Mouse (Mus musculus) cerebellum, postnatal 10 days (tissue): ENCODE results near the gene Gstz1.
"Not testable (repeated sequence)": the region's sequence is repeated elsewhere in the genome, so short reads cannot be mapped to it uniquely, and the experiment has no call there.

Source experiments
- DNase-seq, 2 experiments: peaks; one replicate each; pipeline ENCODE4 v3.0.0; 2021; ENCODE audit warnings: mixed read lengths in 2 of 2

Gene Gstz1

GRCm38 (mm10) chr12:87146966-87147365 lies at the start of gene Gstz1:
Gstz1 (plus strand) TSS chr12:87147165.
- DNase-seq: peak; percentile 93 to 94

- peak in 1 of 2 experiments; percentile 44 for DNase-seq
Observed at GRCm38 (mm10) chr12:87100331-87100730, 46.6 kb upstream of the Gstz1 start.

- DNase-seq: peak; percentile 31 to 36
Observed at GRCm38 (mm10) chr12:87102165-87102631, 44.8 kb upstream of the Gstz1 start, which contains the start of gene Ngb. Ngb (minus strand) TSS chr12:87102539.

GRCm38 (mm10) chr12:87103471-87103870 lies 43.5 kb upstream of the Gstz1 start:
- DNase-seq: peak; percentile 45 to 50

GRCm38 (mm10) chr12:87104796-87105195 lies 42.2 kb upstream of the Gstz1 start:
- peak; percentile 48 to 57 for DNase-seq

- DNase-seq: peak; percentile 57 to 69
Observed at GRCm38 (mm10) chr12:87107357-87107977, 39.5 kb upstream of the Gstz1 start.

GRCm38 (mm10) chr12:87121918-87122589 lies 24.9 kb upstream of the Gstz1 start:
- DNase-seq: no peak

- DNase-seq: no peak
Observed at GRCm38 (mm10) chr12:87127256-87127655, 19.7 kb upstream of the Gstz1 start.

GRCm38 (mm10) chr12:87130224-87130623 lies 16.7 kb upstream of the Gstz1 start:
- no peak for DNase-seq

GRCm38 (mm10) chr12:87131181-87131580 lies 15.8 kb upstream of the Gstz1 start:
- DNase-seq: peak; percentile 34 to 45

GRCm38 (mm10) chr12:87131619-87132018 lies 15.3 kb upstream of the Gstz1 start:
- DNase-seq: peak; percentile 56 to 64

- no peak for DNase-seq
Observed at GRCm38 (mm10) chr12:87132210-87132609, 14.8 kb upstream of the Gstz1 start.

- DNase-seq: no peak
Observed at GRCm38 (mm10) chr12:87132784-87133183, 14.2 kb upstream of the Gstz1 start.

- peak; percentile 53 to 62 for DNase-seq
Observed at GRCm38 (mm10) chr12:87137439-87138341, 9.3 kb upstream of the Gstz1 start.

- no peak for DNase-seq
Observed at GRCm38 (mm10) chr12:87138342-87138701, 8.6 kb upstream of the Gstz1 start.

GRCm38 (mm10) chr12:87138768-87139167 lies 8.2 kb upstream of the Gstz1 start:
- no peak for DNase-seq

- DNase-seq: peak in 1 of 2 experiments; percentile 31
Observed at GRCm38 (mm10) chr12:87142156-87142555, 4.8 kb upstream of the Gstz1 start.

- peak; percentile 88 to 91 for DNase-seq
Observed at GRCm38 (mm10) chr12:87147395-87148089, 577 bp downstream of the Gstz1 start, which contains the start of gene Pomt2. Pomt2 (minus strand) TSS chr12:87147968.

- no peak for DNase-seq
Observed at GRCm38 (mm10) chr12:87148136-87148535, 1.2 kb downstream of the Gstz1 start.

- DNase-seq: no peak
Observed at GRCm38 (mm10) chr12:87149471-87149870, 2.5 kb downstream of the Gstz1 start.

- not testable (repeated sequence) for DNase-seq
Observed at GRCm38 (mm10) chr12:87154448-87154847, 7.5 kb downstream of the Gstz1 start.

GRCm38 (mm10) chr12:87157361-87157760 lies 10.4 kb downstream of the Gstz1 start:
- no peak for DNase-seq
